9 mouse cellular contexts compared by ENCODE assay signal in genomic region chr9:67832046-67832605, GRCm38 (mm10). TPM values are rescaled to one million over a fixed set of nuclear protein-coding genes. Genes with fewer than 3 reads are reported as not detected.
DNase-seq lines count a peak whose midpoint lies in the region; ATAC-seq and TF ChIP-seq lines count a peak whose summit lies in the region.
"Had no signal": no experiment of that assay in that cellular context is flagged by ENCODE, and none has a peak within 500 bp of the region (broad histone marks: within the 10 kb centered on the region; RNA-seq: fewer than 3 reads in every experiment).

C2cd4a (minus strand) TSS chr9:67832330.

- no peak for ATAC-seq in midbrain, embryonic 14.5 days (ENCODE audit: low FRiP score, low TSS enrichment)

- H3K27ac ChIP-seq in cerebellum, adult 2 months (ENCODE audit: insufficient read depth, low read length): no peak within 1 kb of the TSS
- no peak within 1 kb of the TSS for H3K27ac ChIP-seq in midbrain, embryonic 14.5 days (replicated peaks; ENCODE audit: low read depth, low read length)

- no peak for TF ChIP-seq CTCF in cerebellum, adult 2 months (IDR thresholded peaks at IDR 0.05; ENCODE audit: borderline replicate concordance, insufficient read depth, low read depth, low read length)
- no peak for TF ChIP-seq CTCF in brain, embryonic 14.5 days (IDR thresholded peaks at IDR 0.05; ENCODE audit: borderline replicate concordance, extremely low read depth, insufficient read depth, insufficient read length)

- no peaks in the 10 kb centered on the region for H3K36me3 ChIP-seq in midbrain, embryonic 14.5 days (ENCODE audit: control insufficient read depth, insufficient read depth, low read length)

- no peaks in the 10 kb centered on the region for H3K27me3 ChIP-seq in cerebellum, adult 2 months (ENCODE audit: control insufficient read depth, insufficient read depth, low read length)
- peaks cover 46% of the 10 kb centered on the region for H3K27me3 ChIP-seq in midbrain, embryonic 14.5 days (ENCODE audit: control insufficient read depth, insufficient read depth, low read length)

- H3K4me3 ChIP-seq in cerebellum, adult 2 months (replicated peaks; ENCODE audit: insufficient read depth, low read depth, low read length): peak within 1 kb of the TSS; percentile 49
- peak within 1 kb of the TSS; percentile 51 for H3K4me3 ChIP-seq in midbrain, embryonic 14.5 days (replicated peaks; ENCODE audit: low read depth, low read length)

- WGBS in cerebellum, adult 2 months: 7% methylated on average over 20 of the region's 20 CpGs
- 3% methylated on average over 20 of the region's 20 CpGs for WGBS in midbrain, embryonic 14.5 days

- peaks cover 6% of the 10 kb centered on the region; the same call in 1 of the 2 replicates for H3K4me1 ChIP-seq in cerebellum, adult 2 months (ENCODE audit: control insufficient read depth, insufficient read depth, low read length)
- no peaks in the 10 kb centered on the region for H3K4me1 ChIP-seq in midbrain, embryonic 14.5 days (ENCODE audit: control insufficient read depth, insufficient read depth, low read length)

- TF ChIP-seq POLR2A in cerebellum, adult 2 months (IDR thresholded peaks at IDR 0.05; ENCODE audit: borderline replicate concordance, insufficient read depth, low read length): no peak
- TF ChIP-seq POLR2A in brain, embryonic 14.5 days (IDR thresholded peaks at IDR 0.05; ENCODE audit: borderline replicate concordance, extremely low read depth, insufficient read depth, insufficient read length, poor library complexity, severe bottlenecking): no peak

- H3K9ac ChIP-seq in midbrain, embryonic 14.5 days (replicated peaks; ENCODE audit: low read length): peak within 1 kb of the TSS; percentile 43; the same call in 1 of the 2 replicates

- H3K9me3 ChIP-seq in midbrain, embryonic 14.5 days (ENCODE audit: control insufficient read depth, low read length): no peaks in the 10 kb centered on the region

- DNase-seq in cerebellum, adult 2 months: no peak
- no peak for DNase-seq in cerebellum, adult 9-11 months
- peak; percentile 50 for DNase-seq in brain, embryonic 14.5 days (ENCODE audit: low read depth)
- DNase-seq in gastrocnemius, postnatal 25 days: peak; percentile 44
- peak; percentile 36 for DNase-seq in kidney, postnatal 14 days
- DNase-seq in midbrain, embryonic 14.5 days: peak; percentile 51
- DNase-seq in c-Kit-positive CD71-positive TER-119-positive erythroid progenitor cells, embryonic 14.5 days (ENCODE audit: low spot score): no peak
- DNase-seq in cerebellum, adult 11-12 months: no peak

- peak within 1 kb of the TSS; percentile 69 for H3K4me2 ChIP-seq in midbrain, embryonic 14.5 days (ENCODE audit: low read length)

RNA-seq across cellular contexts. Expression of gene C2cd4a, which starts in this region (rescaled TPM):
- polyA plus RNA-seq in cerebellum, adult 2 months (2012; rRNA removed): 0.07 and 0.10 TPM in 2 replicates
- 0.42 and 0.52 TPM in 2 replicates for polyA plus RNA-seq in brain, embryonic 14.5 days (2012; rRNA removed)
- total RNA-seq in gastrocnemius, postnatal 25 days (2021): under 1 TPM in 1 of 2 experiments, not detected in 1; 0.38 TPM
- polyA plus RNA-seq in midbrain, embryonic 14.5 days (2014; fragmentation: Nextera tagmentation; extraction: Ambion mirVana): 0.42 and 0.61 TPM in 2 replicates
- polyA plus RNA-seq: gonadal fat pad, adult 2 months had no signal

Comparison
In these comparisons a context has a peak if more than half of its experiments do, and no peak if none do; other contexts are left out.
1. Peak in DNase-seq in brain, embryonic 14.5 days; RNA of the gene not detected or under 1 TPM.
2. Peak in DNase-seq in gastrocnemius, postnatal 25 days; RNA of the gene not detected or under 1 TPM.
3. Peak in DNase-seq, H3K4me3 ChIP-seq, H3K9ac ChIP-seq and H3K4me2 ChIP-seq in midbrain, embryonic 14.5 days; RNA of the gene not detected or under 1 TPM.